Mouse (Mus musculus): ENCODE measurements around the gene Aldh5a1.

GRCm38 (mm10) chr13:24889554-24889953 is 47.9 kb downstream of the Aldh5a1 start:
- TF ChIP-seq POLR2A (IDR thresholded peaks at IDR 0.05; ENCODE audit: low read depth, low read length) (no peak), CTCF (conservative IDR thresholded peaks at IDR 0.05; ENCODE audit: insufficient read depth, insufficient read length, low read depth, low read length) (no peak)
